Mouse (Mus musculus) liver (tissue): Measurements from ENCODE around the gene Rbak.
A peak's percentile ranks its signal among the peaks of the same experiment; 100 is the strongest.
"Not testable (repeated sequence)": the region's sequence is repeated elsewhere in the genome, so short reads cannot be mapped to it uniquely, and the experiment has no call there.

ENCODE experiments used
- DNase-seq: peaks from one replicate; pipeline ENCODE4 v3.0.0-alpha.2; 2020; ENCODE audit warnings: mixed read lengths

Gene Rbak

DNA sequence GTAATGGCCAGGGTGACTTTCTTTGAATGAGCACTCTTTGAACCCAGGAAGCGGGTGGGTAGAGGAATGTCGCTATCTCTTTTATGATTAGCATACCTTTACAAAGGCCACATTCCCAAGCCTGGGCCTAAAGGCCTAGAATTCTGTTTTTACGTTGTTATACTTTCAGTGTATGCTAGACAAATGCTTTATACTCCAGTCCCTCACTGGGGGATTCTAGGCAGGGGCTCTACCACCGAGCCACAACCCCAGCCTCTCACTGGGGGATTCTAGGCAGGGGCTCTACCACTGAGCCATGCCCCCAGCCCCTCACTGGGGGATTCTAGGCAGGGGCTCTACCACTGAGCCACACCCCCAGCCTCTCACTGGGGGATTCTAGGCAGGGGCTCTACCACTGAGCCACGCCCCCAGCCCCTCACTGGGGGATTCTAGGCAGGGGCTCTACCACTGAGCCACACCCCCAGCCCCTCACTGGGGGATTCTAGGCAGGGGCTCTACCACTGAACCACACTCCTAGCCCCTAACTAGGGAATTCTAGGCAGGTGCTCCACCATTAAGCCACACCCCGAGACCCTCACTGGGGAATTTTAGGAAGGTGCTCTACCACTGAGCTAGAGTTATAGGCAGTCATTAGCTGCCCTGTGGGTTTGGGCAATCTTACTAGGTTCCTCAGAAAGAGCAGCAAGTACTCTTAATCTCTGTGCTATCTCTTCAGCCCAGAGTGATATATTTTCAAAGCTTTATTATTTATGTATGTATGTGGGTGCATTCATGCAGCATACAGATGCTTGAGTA lies 46.2 kb downstream of the Rbak start:
- DNase-seq = not testable (repeated sequence)

DNA sequence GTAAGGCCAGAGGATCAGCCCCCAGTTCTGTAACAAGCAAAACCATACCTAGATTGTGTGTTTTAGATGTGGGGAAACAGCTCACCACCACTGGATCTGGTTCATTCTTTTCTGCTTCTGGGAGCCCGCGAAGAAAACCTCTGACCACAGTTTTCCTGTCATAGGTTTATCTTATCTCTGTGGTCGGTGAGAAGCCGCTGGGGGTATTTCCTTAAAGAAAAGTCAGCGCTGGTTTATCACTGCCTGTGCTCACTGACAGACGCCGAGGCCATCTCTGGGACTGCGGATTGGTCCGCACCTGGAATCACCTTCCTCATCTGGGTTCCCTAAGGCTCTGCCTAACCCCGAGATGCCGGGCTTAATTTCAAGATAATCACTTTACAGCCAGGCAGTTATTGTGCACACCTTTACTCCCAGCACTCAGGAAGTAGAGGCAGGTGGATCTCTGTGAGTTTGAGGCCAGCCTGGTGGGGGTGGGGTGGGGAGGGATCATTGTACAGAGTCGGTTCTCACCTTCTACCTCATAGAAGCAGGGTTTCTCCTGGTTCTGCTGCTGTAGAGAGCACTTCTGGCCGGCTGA lies 47.5 kb downstream of the Rbak start:
- DNase-seq = no peak

DNA sequence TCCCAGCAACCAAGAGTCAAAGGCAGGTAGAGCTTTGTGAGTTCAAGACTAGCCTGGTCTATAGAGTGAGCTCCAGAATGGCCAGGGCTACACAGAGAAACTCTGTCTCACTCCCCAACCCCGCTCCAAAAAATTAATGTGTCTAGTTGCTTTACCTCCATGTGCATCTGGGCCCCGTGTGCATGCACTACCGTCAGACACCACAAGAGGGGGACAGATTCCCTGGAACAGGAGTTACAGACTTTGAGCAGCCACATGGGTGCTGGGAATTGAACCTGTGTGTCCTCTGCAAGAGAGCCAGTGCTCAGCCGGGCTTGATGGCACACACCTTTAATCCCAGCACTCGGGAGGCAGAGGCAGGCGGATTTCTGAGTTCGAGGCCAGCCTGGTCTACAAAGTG lies 50.2 kb downstream of the Rbak start:
- peak; percentile 58 for DNase-seq

DNA sequence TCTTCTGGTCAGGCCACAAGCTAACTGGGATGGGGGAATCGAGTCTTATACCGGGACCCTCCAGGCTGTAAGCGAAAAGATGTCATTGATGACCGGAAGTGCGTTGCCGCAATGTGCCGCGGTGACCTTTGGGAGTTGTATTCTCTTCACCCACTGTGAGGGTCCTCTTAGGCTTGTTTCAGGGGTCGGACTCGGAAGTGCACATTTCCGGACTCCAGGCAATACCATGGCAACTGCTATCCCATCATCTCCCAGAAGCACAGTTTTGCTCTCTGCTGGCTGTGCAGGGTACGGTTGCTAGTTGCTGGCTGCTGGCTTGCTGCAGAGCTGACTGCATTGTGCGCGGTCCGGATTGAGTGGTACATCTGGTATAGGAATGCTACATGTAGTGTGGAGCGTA lies 51.5 kb downstream of the Rbak start:
- no peak for DNase-seq

DNA sequence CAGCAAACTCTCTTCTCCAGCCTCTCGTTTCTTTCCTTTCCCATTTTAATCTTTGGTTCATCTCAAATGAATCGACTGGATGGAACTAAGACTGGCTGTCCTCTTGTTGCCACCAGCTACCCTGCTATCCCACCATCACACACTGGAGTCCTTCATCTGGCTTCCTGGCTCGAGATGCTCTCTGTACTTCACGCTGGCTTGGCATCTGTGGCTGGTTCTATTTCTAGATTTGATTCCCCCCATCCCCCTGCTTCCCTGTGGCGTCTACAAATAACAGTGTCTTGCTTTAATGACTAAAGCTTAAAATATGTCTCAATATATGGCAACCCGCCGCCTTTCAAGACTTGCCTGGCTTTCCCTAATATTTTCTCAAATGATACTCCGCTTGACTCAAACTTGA lies 52.7 kb downstream of the Rbak start:
- no peak for DNase-seq

DNA sequence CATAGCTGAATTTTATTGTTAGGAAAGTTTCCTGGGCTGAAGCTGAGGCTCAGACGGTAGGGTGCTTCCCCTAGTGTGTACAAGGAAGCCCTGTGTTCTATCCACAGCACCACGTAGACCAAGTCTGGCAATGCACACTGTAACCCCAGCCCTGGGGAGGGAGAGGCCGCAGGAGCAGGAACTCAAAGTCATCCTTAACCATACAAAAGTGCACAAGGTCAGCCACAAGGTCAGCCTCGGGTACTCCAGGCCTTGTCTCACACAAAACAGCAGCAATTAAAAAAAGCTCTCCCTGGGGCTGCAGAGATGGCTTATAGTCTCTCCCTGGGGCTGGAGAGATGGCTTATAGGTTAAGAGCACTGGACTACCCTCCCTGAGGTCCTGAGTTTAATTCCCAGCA lies 53.7 kb downstream of the Rbak start:
- no peak for DNase-seq

DNA sequence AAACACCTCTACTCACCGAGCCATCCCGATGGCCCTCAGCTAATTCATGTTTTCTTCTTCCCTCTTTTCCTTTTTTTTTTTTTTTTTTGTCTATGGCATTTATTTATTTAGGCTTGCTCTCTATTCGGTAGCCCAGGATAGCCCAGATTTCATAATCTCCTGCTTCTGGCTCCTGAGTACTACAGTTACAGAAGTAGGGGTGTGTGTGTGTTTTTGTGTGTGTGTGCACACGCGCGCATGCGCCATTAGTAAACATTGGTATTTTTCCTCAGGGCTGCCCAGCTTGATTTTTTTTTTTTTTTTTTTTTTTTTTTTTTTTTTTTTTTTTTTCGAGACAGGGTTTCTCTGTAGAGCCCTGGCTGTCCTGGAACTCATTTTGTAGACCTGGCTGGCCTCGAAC lies 54.5 kb downstream of the Rbak start:
- no peak for DNase-seq

DNA sequence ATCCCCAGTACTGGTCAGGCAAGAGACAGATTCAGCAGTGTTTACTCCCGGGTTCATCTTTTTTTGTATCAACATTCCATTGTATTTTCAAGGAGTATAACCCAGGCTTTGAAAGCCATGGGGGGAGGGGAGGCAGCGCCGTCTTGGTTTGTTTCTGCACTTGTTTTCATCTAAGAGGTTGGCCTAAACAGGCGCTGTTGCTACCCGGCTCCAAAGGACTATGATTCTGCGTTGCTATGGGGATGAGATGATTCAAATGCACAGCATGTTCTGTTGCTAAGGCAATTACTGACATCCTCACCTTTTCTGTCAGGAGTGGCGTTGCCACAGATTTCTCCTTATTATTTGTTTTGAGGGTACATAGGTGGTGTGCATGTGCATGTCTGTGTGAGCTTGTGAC lies 55.0 kb downstream of the Rbak start:
- DNase-seq = no peak

DNA sequence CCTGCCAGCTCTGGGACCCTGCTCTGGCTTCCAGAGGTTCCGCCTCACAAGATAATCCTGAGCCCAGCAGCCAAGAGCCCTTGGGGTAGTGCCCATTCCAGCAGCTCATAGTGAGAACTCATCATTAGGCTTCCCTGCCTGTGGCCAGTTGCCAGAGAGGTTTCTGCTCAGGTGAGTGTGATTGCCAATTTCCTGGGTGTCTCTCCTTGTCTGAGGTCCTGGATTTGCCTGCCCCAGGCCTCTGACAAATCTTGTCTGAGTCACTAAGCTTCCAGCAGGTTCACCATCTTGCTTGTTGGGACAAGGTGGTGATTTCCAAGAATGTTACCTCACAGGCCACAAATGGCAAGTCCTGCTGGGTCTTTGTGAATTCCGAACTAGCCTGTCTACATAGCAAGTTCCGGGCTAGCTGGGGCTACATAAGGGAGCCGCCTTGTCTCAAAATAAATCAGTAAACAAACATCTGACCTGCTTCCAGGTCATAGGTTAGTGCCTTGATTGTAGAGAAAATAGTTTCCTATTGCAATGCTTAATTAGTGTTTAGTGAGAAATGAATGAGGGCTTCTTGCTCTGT lies 55.7 kb downstream of the Rbak start:
- no peak for DNase-seq

DNA sequence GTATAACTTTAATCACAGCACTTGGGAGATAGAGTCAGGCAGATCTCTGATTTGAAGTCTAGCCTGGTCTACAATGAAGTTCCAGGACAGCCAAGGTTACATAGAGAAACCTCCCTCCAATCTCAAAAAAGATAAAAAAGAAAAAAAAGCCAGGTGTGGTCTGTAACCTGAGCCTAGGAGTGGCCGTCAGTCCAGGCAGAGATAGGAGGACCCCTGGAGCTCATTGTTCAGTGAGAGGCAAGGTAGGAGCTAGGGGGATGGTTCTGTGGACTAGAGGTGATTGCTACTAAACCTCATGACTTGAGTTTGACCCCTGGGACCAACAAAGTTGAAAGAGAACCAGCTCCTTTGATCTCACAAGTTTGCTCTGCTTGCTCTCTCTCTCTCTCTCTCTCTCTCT lies 57.9 kb downstream of the Rbak start:
- no peak for DNase-seq
